Mouse (Mus musculus) MEL (cell line): ENCODE results near the gene Ddit4.

Experiments
- BHLHE40 ChIP-seq: IDR thresholded peaks from 2 replicates; pipeline ENCODE4 v1.6.1; 2012; ENCODE audit warnings: low read depth, mild to moderate bottlenecking, inconsistent platforms, low read length, improper control_type of control experiment, borderline replicate concordance
- GABPA ChIP-seq: IDR thresholded peaks from 2 replicates; pipeline ENCODE4 v1.6.1; 2012; ENCODE audit warnings: low read depth, mild to moderate bottlenecking, inconsistent platforms, low read length, improper control_type of control experiment, moderate library complexity
- MEF2A ChIP-seq: IDR thresholded peaks from 2 replicates; pipeline ENCODE4 v1.6.1; 2014; ENCODE audit warnings: low read depth, mild to moderate bottlenecking, inconsistent platforms, low read length, improper control_type of control experiment; ENCODE audit not compliant: poor library complexity, insufficient replicate concordance, severe bottlenecking; ENCODE audit errors: extremely low read depth
- ZNF384 ChIP-seq: IDR thresholded peaks from 2 replicates; pipeline ENCODE4 v1.6.1; 2012; ENCODE audit warnings: low read depth, mild to moderate bottlenecking, inconsistent platforms, low read length, improper control_type of control experiment

DNA sequence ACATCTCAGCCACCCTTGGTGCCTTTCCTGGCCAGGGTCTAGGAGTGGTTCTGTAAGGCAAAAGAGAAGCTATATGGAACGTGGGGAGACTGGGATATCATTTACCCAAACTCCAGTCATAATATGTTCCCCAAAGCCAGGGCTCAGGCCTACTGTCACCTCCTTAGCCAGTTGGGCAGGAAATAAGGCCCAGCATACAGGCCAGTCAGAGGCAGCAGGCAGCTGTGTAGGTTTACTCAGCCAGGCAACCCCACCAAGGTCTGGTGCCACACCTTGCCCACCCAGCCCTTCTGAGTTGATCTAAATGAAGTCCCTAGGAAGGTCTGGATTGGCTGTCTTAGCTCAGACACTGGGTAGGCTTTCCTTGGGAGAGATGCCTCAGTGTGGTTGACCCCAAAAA, 50.2 kb downstream of the Ddit4 start:
- TF ChIP-seq GABPA (no peak), ZNF384 (no peak), BHLHE40 (no peak), MEF2A (no peak)
